Mouse (Mus musculus) limb, embryonic 14.5 days (tissue): ENCODE measurements around the gene Tenm2. TPM values are rescaled to one million over a fixed set of nuclear protein-coding genes. Genes with fewer than 3 reads are reported as not detected.
A peak's percentile ranks its signal among the peaks of the same experiment; 100 is the strongest.

Experiments
- ATAC-seq: fragments of 200-750 bp; cut with Nextera tagmentation; 2 replicates; pipeline ENCODE4 v1.8.0; 2017; ENCODE audit warnings: low read depth, moderate number of reproducible peaks, moderate TSS enrichment; ENCODE audit not compliant: low FRiP score
- DNase-seq: peaks from one replicate; pipeline ENCODE4 v3.0.0-alpha.2; 2015; ENCODE audit warnings: low spot score
- H3K27ac ChIP-seq: fragments of 300-500 bp; sonication (generic); replicated peaks from 2 replicates; pipeline ENCODE4 v1.5.1; 2014; ENCODE audit warnings: low read depth, mild to moderate bottlenecking, low read length, moderate library complexity, mixed read lengths
- H3K27me3 ChIP-seq: fragments of 300-500 bp; sonication (generic); 2 replicates; pipeline ENCODE4 v1.6.1; 2014; ENCODE audit warnings: low read length, mixed read lengths; ENCODE audit not compliant: control insufficient read depth, insufficient read depth
- H3K36me3 ChIP-seq: fragments of 300-500 bp; sonication (generic); 2 replicates; pipeline ENCODE4 v1.6.1; 2014; ENCODE audit warnings: mild to moderate bottlenecking, low read length, moderate library complexity, mixed read lengths; ENCODE audit not compliant: control insufficient read depth, insufficient read depth
- H3K4me1 ChIP-seq: fragments of 300-500 bp; sonication (generic); 2 replicates; pipeline ENCODE4 v1.6.1; 2014; ENCODE audit warnings: antibody characterized with exemption, low read length, mixed read lengths; ENCODE audit not compliant: control insufficient read depth, insufficient read depth
- H3K4me2 ChIP-seq: fragments of 300-500 bp; sonication (generic); replicated peaks from 2 replicates; pipeline ENCODE4 v1.6.1; 2014; ENCODE audit warnings: low read depth, mild to moderate bottlenecking, low read length, moderate library complexity; ENCODE audit not compliant: severe bottlenecking
- H3K4me3 ChIP-seq: fragments of 300-500 bp; sonication (generic); replicated peaks from 2 replicates; pipeline ENCODE4 v1.5.1; 2014; ENCODE audit warnings: low read length
- H3K9ac ChIP-seq: fragments of 300-500 bp; sonication (generic); 2 replicates; pipeline ENCODE4 v1.6.1; 2014; ENCODE audit warnings: mild to moderate bottlenecking, low read depth, low read length, moderate library complexity; ENCODE audit not compliant: severe bottlenecking
- H3K9me3 ChIP-seq: fragments of 300-500 bp; sonication (generic); 2 replicates; pipeline ENCODE4 v1.6.1; 2016; ENCODE audit warnings: low read length; ENCODE audit not compliant: control insufficient read depth
- POLR2A ChIP-seq: fragments of 200-500 bp; IDR thresholded peaks from 2 replicates; pipeline ENCODE4 v1.8.0; 2012; ENCODE audit warnings: inconsistent platforms, mild to moderate bottlenecking, moderate library complexity, borderline replicate concordance; ENCODE audit not compliant: insufficient read depth, insufficient read length; ENCODE audit errors: extremely low read depth
- WGBS: fragments of 180-500 bp; shearing (Covaris S2); extraction: QIAGEN DNeasy Blood & Tissue Kit; methylation state at CpG from one replicate; pipeline ENCODE4 v1.1.7; 2014; 5-methylcytosine and 5-hydroxymethylcytosine counted together
- polyA plus RNA-seq, 2 experiments: library from polyadenylated mRNA; depleted of rRNA in 1 of 2; stranded (reverse) in 1 of 2; unstranded in 1 of 2; fragments of >200 nt; fragmentation: Nextera tagmentation in 1 of 2; extraction: Ambion mirVana in 1 of 2; gene quantifications; 2 replicates each; pipeline versions ENCODE4 v1.2.1 to v1.2.3; 2012 to 2014

Gene Tenm2
- polyA plus RNA-seq, 2 experiments, result 3.7 to 5.6 TPM

- H3K9ac ChIP-seq, result peak overlapping the region; percentile 78
- H3K27me3 ChIP-seq, result 0 out of 2 replicates have a peak, but pooled peaks cover 4% of the 10 kb centered on the region
- peak overlapping the region; percentile 78 for H3K4me2 ChIP-seq
- no peaks in the 10 kb centered on the region for H3K9me3 ChIP-seq
- no peak overlapping the region for H3K27ac ChIP-seq
- H3K4me1 ChIP-seq, result 0 out of 2 replicates have a peak, but pooled peaks cover 3% of the 10 kb centered on the region
- ATAC-seq, result no peak
- 9% methylated on average over 18 of the region's 18 CpGs for WGBS
- no peaks in the 10 kb centered on the region for H3K36me3 ChIP-seq
- DNase-seq, result no peak
- peak overlapping the region; percentile 69 for H3K4me3 ChIP-seq
- no peak for TF ChIP-seq POLR2A
Measured at GRCm38 (mm10) chr11:37235021-37235795, 556 bp downstream of the Tenm2 start.

GRCm38 (mm10) chr11:37227404-37227803, 8.4 kb downstream of the Tenm2 start:
- no peak for ATAC-seq
- H3K9me3 ChIP-seq, result no peaks in the 10 kb centered on the region
- no peak overlapping the region for H3K27ac ChIP-seq
- no peak overlapping the region for H3K9ac ChIP-seq
- no peak for TF ChIP-seq POLR2A
- no peak for DNase-seq
- H3K27me3 ChIP-seq, result no peaks in the 10 kb centered on the region
- WGBS, result 70% methylated on average over 1 of the region's 1 CpGs
- H3K36me3 ChIP-seq, result no peaks in the 10 kb centered on the region
- no peak overlapping the region for H3K4me2 ChIP-seq
- H3K4me3 ChIP-seq, result no peak overlapping the region
- no peaks in the 10 kb centered on the region for H3K4me1 ChIP-seq

- H3K9ac ChIP-seq, result no peak overlapping the region
- WGBS, result 66% methylated on average over 10 of the region's 10 CpGs
- no peak overlapping the region for H3K4me2 ChIP-seq
- H3K27ac ChIP-seq, result no peak overlapping the region
- ATAC-seq (no peak), DNase-seq (no peak)
- no peak overlapping the region for H3K4me3 ChIP-seq
- H3K9me3 ChIP-seq, result no peaks in the 10 kb centered on the region
- no peaks in the 10 kb centered on the region for H3K36me3 ChIP-seq
- no peak for TF ChIP-seq POLR2A
- H3K4me1 ChIP-seq, result no peaks in the 10 kb centered on the region
- H3K27me3 ChIP-seq, result no peaks in the 10 kb centered on the region
Measured at GRCm38 (mm10) chr11:37226943-37227342, 8.8 kb downstream of the Tenm2 start.

- ATAC-seq (no peak), DNase-seq (no peak)
- no peaks in the 10 kb centered on the region for H3K9me3 ChIP-seq
- no peaks in the 10 kb centered on the region for H3K4me1 ChIP-seq
- TF ChIP-seq POLR2A, result no peak
- H3K9ac ChIP-seq, result no peak overlapping the region
- H3K4me2 ChIP-seq, result no peak overlapping the region
- H3K4me3 ChIP-seq, result no peak overlapping the region
- no peaks in the 10 kb centered on the region for H3K36me3 ChIP-seq
- 72% methylated on average over 2 of the region's 2 CpGs for WGBS
- no peak overlapping the region for H3K27ac ChIP-seq
- no peaks in the 10 kb centered on the region for H3K27me3 ChIP-seq
Measured at GRCm38 (mm10) chr11:37222737-37223136, 13.0 kb downstream of the Tenm2 start.

GRCm38 (mm10) chr11:37222056-37222455, 13.7 kb downstream of the Tenm2 start:
- ATAC-seq (no peak), DNase-seq (no peak)
- no peaks in the 10 kb centered on the region for H3K36me3 ChIP-seq
- no peak overlapping the region for H3K27ac ChIP-seq
- H3K4me2 ChIP-seq, result no peak overlapping the region
- 82% methylated on average over 2 of the region's 2 CpGs for WGBS
- no peaks in the 10 kb centered on the region for H3K27me3 ChIP-seq
- no peak overlapping the region for H3K9ac ChIP-seq
- H3K4me3 ChIP-seq, result no peak overlapping the region
- H3K9me3 ChIP-seq, result no peaks in the 10 kb centered on the region
- no peaks in the 10 kb centered on the region for H3K4me1 ChIP-seq
- no peak for TF ChIP-seq POLR2A
